Mouse (Mus musculus) neural tube, embryonic 11.5 days (tissue): ENCODE measurements at regions not wholly inside any gene's neighbourhood (a gene's known extent, or its start where the extent isn't known, plus 50 kb on each side); places are given as distances from the start of the nearest gene placed in this dataset.

ENCODE experiments used
- ATAC-seq: fragments of 200-750 bp; cut with Nextera tagmentation; 2 replicates; pipeline ENCODE4 v1.8.0; 2017; ENCODE audit warnings: moderate number of reproducible peaks, mild to moderate bottlenecking, moderate TSS enrichment, moderate library complexity; ENCODE audit not compliant: insufficient read depth, low FRiP score, low TSS enrichment
- DNase-seq: peaks from one replicate; pipeline ENCODE4 v3.0.0-alpha.2; 2015; ENCODE audit warnings: low spot score
- H3K27ac ChIP-seq: fragments of 300-500 bp; sonication (generic); 2 replicates; pipeline ENCODE4 v1.5.1; 2014; ENCODE audit warnings: low read depth, mild to moderate bottlenecking, low read length
- H3K27me3 ChIP-seq: fragments of 300-500 bp; sonication (generic); 2 replicates; pipeline ENCODE4 v1.6.1; 2014; ENCODE audit warnings: mild to moderate bottlenecking, low read length, mixed read lengths; ENCODE audit not compliant: control insufficient read depth, insufficient read depth
- H3K36me3 ChIP-seq: fragments of 300-500 bp; sonication (generic); 2 replicates; pipeline ENCODE4 v1.6.1; 2014; ENCODE audit warnings: mild to moderate bottlenecking, low read length, moderate library complexity, mixed read lengths; ENCODE audit not compliant: control insufficient read depth, insufficient read depth
- H3K4me1 ChIP-seq: fragments of 300-500 bp; sonication (generic); 2 replicates; pipeline ENCODE4 v1.6.1; 2014; ENCODE audit warnings: low read length, mixed read lengths; ENCODE audit not compliant: control insufficient read depth, insufficient read depth
- H3K4me2 ChIP-seq: fragments of 300-500 bp; sonication (generic); 2 replicates; pipeline ENCODE4 v1.6.1; 2014; ENCODE audit warnings: low read depth, mild to moderate bottlenecking, moderate library complexity
- H3K4me3 ChIP-seq: fragments of 300-500 bp; sonication (generic); 2 replicates; pipeline ENCODE4 v1.5.1; 2014; ENCODE audit warnings: low read depth, low read length
- H3K9ac ChIP-seq: fragments of 300-500 bp; sonication (generic); 2 replicates; pipeline ENCODE4 v1.6.1; 2014; ENCODE audit warnings: mild to moderate bottlenecking, low read length
- H3K9me3 ChIP-seq: fragments of 300-500 bp; sonication (generic); 2 replicates; pipeline ENCODE4 v1.6.1; 2016; ENCODE audit warnings: low read length; ENCODE audit not compliant: control insufficient read depth
- WGBS: fragments of 180-500 bp; shearing (Covaris S2); extraction: QIAGEN DNeasy Blood & Tissue Kit; methylation state at CpG from one replicate; pipeline ENCODE4 v1.1.7; 2014; 5-methylcytosine and 5-hydroxymethylcytosine counted together

GRCm38 (mm10) chr2:179093996-179094395, 348.2 kb upstream of the Cdh4 start:
- Histone ChIP-seq H3K4me2 (no peak overlapping the region), H3K4me1 (no peaks in the 10 kb centered on the region), H3K9me3 (no peaks in the 10 kb centered on the region), H3K36me3 (no peaks in the 10 kb centered on the region), H3K4me3 (no peak overlapping the region), H3K9ac (no peak overlapping the region), H3K27ac (no peak overlapping the region), H3K27me3 (no peaks in the 10 kb centered on the region)
- peak; percentile 23 for DNase-seq
- no peak for ATAC-seq
- WGBS: 70% methylated on average over 11 of the region's 11 CpGs

GRCm38 (mm10) chr2:179095981-179096380, 346.2 kb upstream of the Cdh4 start:
- DNase-seq (no peak), ATAC-seq (no peak)
- Histone ChIP-seq H3K4me1 (no peaks in the 10 kb centered on the region), H3K27me3 (no peaks in the 10 kb centered on the region), H3K27ac (no peak overlapping the region), H3K9me3 (no peaks in the 10 kb centered on the region), H3K36me3 (no peaks in the 10 kb centered on the region), H3K4me2 (no peak overlapping the region), H3K9ac (no peak overlapping the region), H3K4me3 (no peak overlapping the region)
- 96% methylated on average over 3 of the region's 3 CpGs for WGBS

- H3K36me3 ChIP-seq: no peaks in the 10 kb centered on the region
- no peaks in the 10 kb centered on the region for H3K27me3 ChIP-seq
- no peak overlapping the region for H3K27ac ChIP-seq
- H3K4me3 ChIP-seq: no peak overlapping the region
- ATAC-seq (no peak), DNase-seq (no peak)
- H3K9me3 ChIP-seq: no peaks in the 10 kb centered on the region
- H3K4me1 ChIP-seq: no peaks in the 10 kb centered on the region
- H3K9ac ChIP-seq: no peak overlapping the region
- WGBS: 48% methylated on average over 4 of the region's 4 CpGs
- H3K4me2 ChIP-seq: no peak overlapping the region
Measured at GRCm38 (mm10) chr2:179096861-179097260, 345.4 kb upstream of the Cdh4 start.

GRCm38 (mm10) chr2:179099783-179100182, 342.4 kb upstream of the Cdh4 start:
- Histone ChIP-seq H3K4me3 (no peak overlapping the region), H3K9me3 (no peaks in the 10 kb centered on the region), H3K27me3 (no peaks in the 10 kb centered on the region), H3K9ac (no peak overlapping the region), H3K4me2 (no peak overlapping the region), H3K4me1 (no peaks in the 10 kb centered on the region), H3K27ac (no peak overlapping the region), H3K36me3 (no peaks in the 10 kb centered on the region)
- DNase-seq (no peak), ATAC-seq (no peak)
- WGBS: 95% methylated on average over 1 of the region's 1 CpGs

- ATAC-seq (no peak), DNase-seq (no peak)
- Histone ChIP-seq H3K4me3 (no peak overlapping the region), H3K9ac (no peak overlapping the region), H3K9me3 (no peaks in the 10 kb centered on the region), H3K27me3 (no peaks in the 10 kb centered on the region), H3K36me3 (no peaks in the 10 kb centered on the region), H3K4me1 (no peaks in the 10 kb centered on the region), H3K27ac (no peak overlapping the region), H3K4me2 (no peak overlapping the region)
- WGBS: 89% methylated on average over 1 of the region's 1 CpGs
Measured at GRCm38 (mm10) chr2:179103114-179103513, 339.1 kb upstream of the Cdh4 start.

GRCm38 (mm10) chr2:179112951-179113350, 329.3 kb upstream of the Cdh4 start:
- Histone ChIP-seq H3K9ac (no peak overlapping the region), H3K36me3 (no peaks in the 10 kb centered on the region), H3K27ac (no peak overlapping the region), H3K9me3 (no peaks in the 10 kb centered on the region), H3K4me3 (no peak overlapping the region), H3K4me2 (no peak overlapping the region), H3K27me3 (no peaks in the 10 kb centered on the region), H3K4me1 (no peaks in the 10 kb centered on the region)
- ATAC-seq: no peak
- DNase-seq: no peak
- WGBS: 46% methylated on average over 5 of the region's 5 CpGs

GRCm38 (mm10) chr2:179128018-179128417, 314.2 kb upstream of the Cdh4 start:
- Histone ChIP-seq H3K36me3 (no peaks in the 10 kb centered on the region), H3K4me2 (no peak overlapping the region), H3K9me3 (no peaks in the 10 kb centered on the region), H3K9ac (no peak overlapping the region), H3K27ac (no peak overlapping the region), H3K4me3 (no peak overlapping the region), H3K4me1 (no peaks in the 10 kb centered on the region), H3K27me3 (no peaks in the 10 kb centered on the region)
- ATAC-seq: no peak
- WGBS: 84% methylated on average over 3 of the region's 3 CpGs
- DNase-seq: no peak

GRCm38 (mm10) chr2:179128432-179128831, 313.8 kb upstream of the Cdh4 start:
- no peak overlapping the region for H3K4me2 ChIP-seq
- H3K27me3 ChIP-seq: no peaks in the 10 kb centered on the region
- H3K9me3 ChIP-seq: no peaks in the 10 kb centered on the region
- no peak overlapping the region for H3K27ac ChIP-seq
- DNase-seq (no peak), ATAC-seq (no peak)
- no peak overlapping the region for H3K9ac ChIP-seq
- no peaks in the 10 kb centered on the region for H3K36me3 ChIP-seq
- WGBS: 93% methylated on average over 5 of the region's 5 CpGs
- no peaks in the 10 kb centered on the region for H3K4me1 ChIP-seq
- no peak overlapping the region for H3K4me3 ChIP-seq

GRCm38 (mm10) chr2:179131004-179131403, 311.2 kb upstream of the Cdh4 start:
- WGBS: 74% methylated on average over 5 of the region's 5 CpGs
- ATAC-seq: no peak
- no peak overlapping the region for H3K27ac ChIP-seq
- no peaks in the 10 kb centered on the region for H3K27me3 ChIP-seq
- no peaks in the 10 kb centered on the region for H3K4me1 ChIP-seq
- no peak overlapping the region for H3K4me3 ChIP-seq
- H3K4me2 ChIP-seq: no peak overlapping the region
- no peak for DNase-seq
- H3K36me3 ChIP-seq: no peaks in the 10 kb centered on the region
- no peak overlapping the region for H3K9ac ChIP-seq
- no peaks in the 10 kb centered on the region for H3K9me3 ChIP-seq
